Mouse (Mus musculus) heart, embryonic 14.5 days (tissue): ENCODE measurements around the gene Hdgfl3. TPM values are rescaled to one million over a fixed set of nuclear protein-coding genes. Genes with fewer than 3 reads are reported as not detected.

Source experiments
- ATAC-seq: fragments of 200-750 bp; cut with Nextera tagmentation; 2 replicates; pipeline ENCODE4 v1.8.0; 2017; ENCODE audit warnings: low read depth, moderate TSS enrichment; ENCODE audit not compliant: insufficient number of reproducible peaks, insufficient read depth, low FRiP score
- H3K27ac ChIP-seq, 2 experiments: fragments of 200-500 bp in 1 of 2; fragments of 300-500 bp in 1 of 2; sonication (generic) in 1 of 2; replicated peaks in 1 of 2; 2 replicates each; pipeline ENCODE4 v1.5.1; 2012 to 2014; ENCODE audit warnings: low read depth in 2 of 2, low read length in 2 of 2, control low read depth in 1 of 2, mild to moderate bottlenecking in 1 of 2, mixed read lengths in 1 of 2; ENCODE audit not compliant: control insufficient read depth in 1 of 2, insufficient read depth in 1 of 2
- H3K27me3 ChIP-seq: fragments of 300-500 bp; sonication (generic); 2 replicates; pipeline ENCODE4 v1.6.1; 2014; ENCODE audit warnings: mild to moderate bottlenecking, low read length, control low read depth; ENCODE audit not compliant: control insufficient read depth, insufficient read depth
- H3K36me3 ChIP-seq: fragments of 300-500 bp; sonication (generic); 2 replicates; pipeline ENCODE4 v1.6.1; 2014; ENCODE audit warnings: mild to moderate bottlenecking, control low read depth, low read length, mixed read lengths; ENCODE audit not compliant: control insufficient read depth, insufficient read depth
- H3K4me1 ChIP-seq, 2 experiments: fragments of 200-500 bp in 1 of 2; fragments of 300-500 bp in 1 of 2; sonication (generic) in 1 of 2; 2 replicates each; pipeline ENCODE4 v1.6.1; 2012 to 2014; ENCODE audit warnings: low read length in 2 of 2, control low read depth in 1 of 2, mixed read lengths in 1 of 2; ENCODE audit not compliant: control insufficient read depth in 2 of 2, insufficient read depth in 2 of 2
- H3K4me2 ChIP-seq: fragments of 300-500 bp; sonication (generic); 2 replicates; pipeline ENCODE4 v1.6.1; 2014; ENCODE audit warnings: mild to moderate bottlenecking, low read length
- H3K4me3 ChIP-seq, 2 experiments: fragments of 200-500 bp in 1 of 2; fragments of 300-500 bp in 1 of 2; sonication (generic) in 1 of 2; 2 replicates each; pipeline ENCODE4 v1.5.1; 2012 to 2014; ENCODE audit warnings: low read length in 2 of 2, mild to moderate bottlenecking in 2 of 2, control low read depth in 1 of 2, low read depth in 1 of 2, moderate library complexity in 1 of 2; ENCODE audit not compliant: control insufficient read depth in 1 of 2, insufficient read depth in 1 of 2
- H3K9ac ChIP-seq: fragments of 300-500 bp; sonication (generic); 2 replicates; pipeline ENCODE4 v1.6.1; 2014; ENCODE audit warnings: mild to moderate bottlenecking, low read length
- H3K9me3 ChIP-seq: fragments of 300-500 bp; sonication (generic); 2 replicates; pipeline ENCODE4 v1.6.1; 2016; ENCODE audit warnings: low read length, control low read depth; ENCODE audit not compliant: control insufficient read depth
- WGBS: fragments of 180-500 bp; shearing (Covaris S2); extraction: QIAGEN DNeasy Blood & Tissue Kit; methylation state at CpG from one replicate; pipeline ENCODE4 v1.1.7; 2014; 5-methylcytosine and 5-hydroxymethylcytosine counted together
- polyA plus RNA-seq: library from polyadenylated mRNA; unstranded; fragments of >200 nt; fragmentation: Nextera tagmentation; extraction: Ambion mirVana; gene quantifications from 2 replicates; pipeline ENCODE4 v1.2.1, GENCODE M21; 2014

Hdgfl3 gene
- polyA plus RNA-seq, 1 experiment from 2014 or later: 15.6 TPM

- Histone ChIP-seq H3K36me3 (no peaks in the 10 kb centered on the region), H3K4me1 (no peaks in the 10 kb centered on the region; a peak in 1 of 4 replicates), H3K4me3 (no peak overlapping the region), H3K9ac (no peak overlapping the region), H3K27me3 (no peaks in the 10 kb centered on the region), H3K4me2 (no peak overlapping the region), H3K9me3 (no peaks in the 10 kb centered on the region), H3K27ac (no peak overlapping the region)
- ATAC-seq: no peak
- WGBS: 40% methylated on average over 8 of the region's 8 CpGs
Observed at GRCm38 (mm10) chr7:81847010-81847409, 87.3 kb downstream of the Hdgfl3 start.

- WGBS: 65% methylated on average over 8 of the region's 8 CpGs
- Histone ChIP-seq H3K4me3 (no peak overlapping the region), H3K9me3 (no peaks in the 10 kb centered on the region), H3K27ac (no peak overlapping the region), H3K9ac (no peak overlapping the region), H3K27me3 (no peaks in the 10 kb centered on the region), H3K36me3 (no peaks in the 10 kb centered on the region), H3K4me1 (peaks cover 2 to 3% of the 10 kb centered on the region in 2 experiments; a peak in 1 of 4 replicates), H3K4me2 (no peak overlapping the region)
- ATAC-seq: no peak
Observed at GRCm38 (mm10) chr7:81846008-81846407, 88.3 kb downstream of the Hdgfl3 start.

GRCm38 (mm10) chr7:81845313-81845712 is 89.0 kb downstream of the Hdgfl3 start:
- Histone ChIP-seq H3K4me2 (no peak overlapping the region), H3K9me3 (no peaks in the 10 kb centered on the region), H3K9ac (no peak overlapping the region), H3K27me3 (no peaks in the 10 kb centered on the region), H3K27ac (no peak overlapping the region), H3K4me1 (peaks cover 3 to 5% of the 10 kb centered on the region in 2 experiments; a peak in 1 of 4 replicates), H3K4me3 (no peak overlapping the region), H3K36me3 (no peaks in the 10 kb centered on the region)
- 73% methylated on average over 3 of the region's 3 CpGs for WGBS
- ATAC-seq: no peak

GRCm38 (mm10) chr7:81844801-81845200 is 89.5 kb downstream of the Hdgfl3 start:
- H3K36me3 ChIP-seq: no peaks in the 10 kb centered on the region
- H3K4me2 ChIP-seq: no peak overlapping the region
- no peaks in the 10 kb centered on the region for H3K9me3 ChIP-seq
- peaks cover 3 to 5% of the 10 kb centered on the region in 2 experiments; a peak in 1 of 4 replicates for H3K4me1 ChIP-seq
- H3K27me3 ChIP-seq: no peaks in the 10 kb centered on the region
- H3K27ac ChIP-seq: no peak overlapping the region
- WGBS: 63% methylated on average over 11 of the region's 11 CpGs
- ATAC-seq: no peak
- no peak overlapping the region for H3K9ac ChIP-seq
- no peak overlapping the region for H3K4me3 ChIP-seq

DNA sequence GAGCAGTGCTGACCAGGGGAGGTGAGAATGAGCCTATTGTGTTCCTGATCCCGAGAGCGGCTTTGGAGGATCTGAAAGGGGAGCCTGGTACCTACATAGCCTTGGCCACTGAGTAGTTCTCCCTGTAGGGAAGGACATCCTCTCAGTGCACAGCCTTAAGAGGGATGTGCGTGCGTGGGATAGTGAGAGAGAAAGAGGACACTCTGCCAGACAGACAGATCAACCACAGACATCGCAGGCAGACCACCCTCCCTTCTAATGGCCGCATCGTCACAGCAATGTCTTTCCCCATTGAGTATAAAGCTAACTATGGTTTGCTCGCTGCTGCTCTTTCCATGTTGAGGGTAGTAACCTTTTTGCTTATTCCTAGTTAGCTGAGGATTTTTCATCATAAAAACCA is 90.4 kb downstream of the Hdgfl3 start:
- ATAC-seq: no peak
- H3K9me3 ChIP-seq: no peaks in the 10 kb centered on the region
- H3K9ac ChIP-seq: no peak overlapping the region
- no peak overlapping the region for H3K27ac ChIP-seq
- no peak overlapping the region for H3K4me2 ChIP-seq
- WGBS: 84% methylated on average over 8 of the region's 8 CpGs
- H3K4me1 ChIP-seq: peaks cover 3 to 5% of the 10 kb centered on the region in 2 experiments; a peak in 1 of 4 replicates
- no peaks in the 10 kb centered on the region for H3K27me3 ChIP-seq
- H3K36me3 ChIP-seq: no peaks in the 10 kb centered on the region
- H3K4me3 ChIP-seq: no peak overlapping the region

- no peak overlapping the region for H3K4me3 ChIP-seq
- H3K27me3 ChIP-seq: no peaks in the 10 kb centered on the region
- no peaks in the 10 kb centered on the region for H3K36me3 ChIP-seq
- no peak overlapping the region for H3K27ac ChIP-seq
- no peaks in the 10 kb centered on the region for H3K9me3 ChIP-seq
- H3K9ac ChIP-seq: no peak overlapping the region
- H3K4me2 ChIP-seq: no peak overlapping the region
- no peak for ATAC-seq
- H3K4me1 ChIP-seq: peaks cover 3 to 5% of the 10 kb centered on the region in 2 experiments; a peak in 1 of 4 replicates
- WGBS: 65% methylated on average over 1 of the region's 1 CpGs
Observed at GRCm38 (mm10) chr7:81842998-81843397, 91.3 kb downstream of the Hdgfl3 start.

DNA sequence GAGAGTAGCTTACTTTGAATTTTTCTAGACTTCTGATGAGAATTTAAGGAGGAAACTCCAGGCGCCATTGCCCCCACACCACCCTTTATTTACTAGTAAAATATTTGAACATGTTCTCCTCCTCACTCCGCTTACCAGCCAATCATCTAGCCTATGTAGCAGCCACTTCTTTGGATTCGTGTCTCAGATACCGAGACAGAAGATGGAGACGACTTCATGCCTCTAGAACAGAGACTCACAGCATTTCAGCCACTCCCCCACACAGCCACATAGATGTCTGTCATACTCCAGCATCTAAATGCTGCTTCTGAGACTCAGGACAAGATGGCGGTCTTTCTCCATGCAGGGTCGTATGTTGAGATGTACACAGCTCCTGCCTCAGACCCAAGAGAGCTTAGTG is 92.1 kb downstream of the Hdgfl3 start:
- 90% methylated on average over 7 of the region's 7 CpGs for WGBS

GRCm38 (mm10) chr7:81841439-81841838 is 92.8 kb downstream of the Hdgfl3 start:
- 83% methylated on average over 6 of the region's 6 CpGs for WGBS
- Histone ChIP-seq H3K4me2 (no peak overlapping the region), H3K9ac (no peak overlapping the region), H3K36me3 (no peaks in the 10 kb centered on the region), H3K4me1 (peaks cover 3 to 5% of the 10 kb centered on the region in 2 experiments; a peak in 1 of 4 replicates), H3K4me3 (no peak overlapping the region), H3K9me3 (no peaks in the 10 kb centered on the region), H3K27me3 (no peaks in the 10 kb centered on the region), H3K27ac (no peak overlapping the region)
- ATAC-seq: no peak

More for the DNA sequence above, 92.1 kb downstream of the Hdgfl3 start:
- Histone ChIP-seq H3K36me3 (no peaks in the 10 kb centered on the region), H3K9me3 (no peaks in the 10 kb centered on the region), H3K27ac (no peak overlapping the region), H3K27me3 (no peaks in the 10 kb centered on the region), H3K4me2 (no peak overlapping the region), H3K9ac (no peak overlapping the region), H3K4me3 (no peak overlapping the region), H3K4me1 (peaks cover 3 to 5% of the 10 kb centered on the region in 2 experiments; a peak in 1 of 4 replicates)
- ATAC-seq: no peak
